Mouse (Mus musculus): Measurements from ENCODE around the gene Anapc11. TPM values are rescaled to one million over a fixed set of nuclear protein-coding genes. Genes with fewer than 3 reads are reported as not detected.
"Not testable (repeated sequence)": the region's sequence is repeated elsewhere in the genome, so short reads cannot be mapped to it uniquely, and the experiment has no call there.

Gene Anapc11
- 219 and 224 TPM in 2 replicates for polyA plus RNA-seq (2015; fragmentation: Nextera tagmentation; extraction: Ambion mirVana)

DNA sequence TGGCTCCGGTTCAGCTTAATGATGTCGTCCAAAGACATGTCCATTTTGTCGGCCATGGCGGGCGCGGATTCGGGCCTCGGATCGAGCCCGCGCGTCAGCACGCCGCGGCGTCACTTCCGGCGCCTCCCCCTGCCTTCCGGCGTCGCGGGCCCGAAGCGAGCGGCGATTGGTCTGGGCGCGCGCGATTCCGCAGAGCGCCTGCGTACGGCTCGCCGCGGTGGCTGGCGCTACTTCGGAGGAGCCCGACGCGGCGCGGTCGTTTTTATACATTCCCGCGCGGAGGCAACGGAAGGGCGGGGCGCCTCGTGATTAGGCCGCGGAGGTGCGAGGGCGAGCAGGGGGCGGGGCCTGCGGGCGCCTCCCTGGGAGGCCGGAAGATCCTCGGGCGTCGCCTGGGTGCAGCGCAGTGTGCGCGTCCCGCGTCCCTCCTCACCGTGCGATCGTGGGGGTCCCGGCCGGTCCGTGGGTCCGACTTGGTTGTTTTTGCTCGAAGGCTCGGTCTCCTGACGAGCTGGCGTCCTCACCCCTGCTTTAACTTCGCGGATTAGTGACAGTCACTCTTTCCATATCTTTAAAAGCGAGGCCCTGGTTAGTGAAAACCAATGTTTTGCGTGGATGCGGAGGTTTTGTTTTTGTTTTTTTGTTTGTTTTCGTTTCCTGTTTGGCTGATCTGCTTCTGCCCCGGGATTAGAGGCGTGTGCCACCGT is at the start of gene Anapc11, which contains the start of gene Alyref:
Anapc11 (plus strand) TSS at position 139 of the 707 bp plus-strand sequence.
Alyref (minus strand) TSS at position 83 of the 707 bp plus-strand sequence.
- Histone ChIP-seq H3K27me3 (no peaks in the 10 kb centered on the region), H3K9me3 (replicated peaks) (no peaks in the 10 kb centered on the region), H3K27ac (replicated peaks) (peak within 1 kb of the TSS; percentile 93), H3K9ac (peak within 1 kb of the TSS; percentile 99), H3K4me3 (replicated peaks) (peak within 1 kb of the TSS; percentile 95), H3K4me2 (replicated peaks) (peak within 1 kb of the TSS; percentile 79), H3K4me1 (peaks cover 31% of the 10 kb centered on the region), H3K36me3 (peaks cover 64% of the 10 kb centered on the region)
- ATAC-seq (ENCODE audit: insufficient number of reproducible peaks, low FRiP score, low TSS enrichment, low read depth) = peak; percentile 96
- WGBS = under 1% methylated on average over 88 of the region's 88 CpGs

DNA sequence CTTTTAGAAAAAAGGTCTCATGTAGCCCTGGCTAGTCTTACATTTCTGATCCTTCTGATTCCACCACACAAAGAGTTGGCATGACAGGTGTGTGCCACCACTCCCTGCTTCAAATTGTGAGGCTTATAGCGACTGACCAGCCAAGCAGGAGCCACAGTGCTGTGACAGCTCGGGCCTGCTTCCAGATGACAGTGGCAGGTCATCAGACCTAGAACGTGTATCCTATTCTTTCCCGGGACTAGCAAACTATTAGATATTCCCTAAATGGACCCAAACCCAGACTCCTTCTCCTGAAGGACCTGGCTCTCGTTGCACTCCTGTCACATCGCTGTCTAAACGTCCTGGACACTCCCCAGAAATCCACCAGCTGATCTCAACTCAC is 49.4 kb upstream of the Anapc11 start:
- Histone ChIP-seq H3K27me3 (no peaks in the 10 kb centered on the region), H3K9me3 (replicated peaks) (no peaks in the 10 kb centered on the region), H3K36me3 (peaks cover 17% of the 10 kb centered on the region), H3K4me3 (replicated peaks) (peak overlapping the region; percentile 92), H3K9ac (peak overlapping the region; percentile 99), H3K27ac (replicated peaks) (peak overlapping the region; percentile 93), H3K4me2 (replicated peaks) (peak overlapping the region; percentile 77), H3K4me1 (peaks cover 31% of the 10 kb centered on the region)
- no peak for ATAC-seq (ENCODE audit: insufficient number of reproducible peaks, low FRiP score, low TSS enrichment, low read depth)
- 17% methylated on average over 7 of the region's 7 CpGs for WGBS

GRCm38 (mm10) chr11:120549168-120549945 is 48.9 kb upstream of the Anapc11 start, which contains the start of gene Mcrip1:
TSS of gene Mcrip1 (minus strand) at chr11:120549727.
- peak; percentile 88 for ATAC-seq (ENCODE audit: insufficient number of reproducible peaks, low FRiP score, low TSS enrichment, low read depth)
- WGBS = under 1% methylated on average over 67 of the region's 87 CpGs
- H3K27me3 ChIP-seq = no peaks in the 10 kb centered on the region
- H3K27ac ChIP-seq (replicated peaks) = peak within 1 kb of the TSS; percentile 93
- peak within 1 kb of the TSS; percentile 92 for H3K4me3 ChIP-seq (replicated peaks)
- no peaks in the 10 kb centered on the region for H3K9me3 ChIP-seq (replicated peaks)
- H3K4me2 ChIP-seq (replicated peaks) = peak within 1 kb of the TSS; percentile 77
- peak within 1 kb of the TSS; percentile 99 for H3K9ac ChIP-seq
- peaks cover 31% of the 10 kb centered on the region for H3K4me1 ChIP-seq
- H3K36me3 ChIP-seq = peaks cover 12% of the 10 kb centered on the region

GRCm38 (mm10) chr11:120549986-120550809 is 48.0 kb upstream of the Anapc11 start:
- Histone ChIP-seq H3K9ac (peak overlapping the region; percentile 99), H3K27ac (replicated peaks) (peak overlapping the region; percentile 93), H3K4me1 (peaks cover 31% of the 10 kb centered on the region), H3K36me3 (0 out of 2 replicates have a peak, but pooled peaks cover 3% of the 10 kb centered on the region), H3K4me3 (replicated peaks) (peak overlapping the region; percentile 92), H3K4me2 (replicated peaks) (peak overlapping the region; percentile 77), H3K9me3 (replicated peaks) (no peaks in the 10 kb centered on the region), H3K27me3 (no peaks in the 10 kb centered on the region)
- no peak for ATAC-seq (ENCODE audit: insufficient number of reproducible peaks, low FRiP score, low TSS enrichment, low read depth)
- WGBS = 62% methylated on average over 11 of the region's 11 CpGs

GRCm38 (mm10) chr11:120550810-120551440 is 47.3 kb upstream of the Anapc11 start, which contains the start of gene Ppp1r27:
TSS of gene Ppp1r27 (minus strand) at chr11:120551132.
- H3K4me1 ChIP-seq = peaks cover 31% of the 10 kb centered on the region
- WGBS = 91% methylated on average over 28 of the region's 28 CpGs

DNA sequence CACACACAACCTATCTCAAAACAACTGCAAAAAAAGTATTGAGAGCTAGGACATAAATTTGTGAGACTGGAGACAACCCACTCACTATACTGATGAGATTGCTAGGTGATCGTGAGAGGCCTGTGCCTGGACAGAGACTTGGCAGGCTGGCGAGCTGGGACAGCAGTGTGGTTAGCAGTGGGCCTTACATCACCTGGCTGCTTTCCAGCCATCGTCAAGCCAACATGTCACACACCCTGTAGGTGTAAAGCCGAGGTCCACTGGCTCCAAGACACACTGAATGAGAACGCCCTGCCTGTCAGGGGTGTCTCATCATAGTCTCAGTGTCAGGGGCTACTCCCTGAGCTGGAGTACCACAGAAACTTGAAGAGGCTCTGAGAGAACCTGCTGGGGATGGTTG is 45.5 kb upstream of the Anapc11 start:
- Histone ChIP-seq H3K4me1 (peaks cover 21% of the 10 kb centered on the region), H3K4me2 (replicated peaks) (no peak overlapping the region), H3K9ac (no peak overlapping the region), H3K9me3 (replicated peaks) (0 out of 2 replicates have a peak, but pooled peaks cover 2% of the 10 kb centered on the region), H3K36me3 (0 out of 2 replicates have a peak, but pooled peaks cover under 1% of the 10 kb centered on the region), H3K27ac (replicated peaks) (no peak overlapping the region), H3K27me3 (no peaks in the 10 kb centered on the region), H3K4me3 (replicated peaks) (no peak overlapping the region)
- ATAC-seq (ENCODE audit: insufficient number of reproducible peaks, low FRiP score, low TSS enrichment, low read depth) = no peak
- WGBS = 75% methylated on average over 5 of the region's 5 CpGs

More at GRCm38 (mm10) chr11:120550810-120551440, 47.3 kb upstream of the Anapc11 start, which contains the start of gene Ppp1r27:
- H3K27me3 ChIP-seq = no peaks in the 10 kb centered on the region
- H3K36me3 ChIP-seq = 0 out of 2 replicates have a peak, but pooled peaks cover 3% of the 10 kb centered on the region
- no peaks in the 10 kb centered on the region for H3K9me3 ChIP-seq (replicated peaks)
- peak within 1 kb of the TSS; percentile 77 for H3K4me2 ChIP-seq (replicated peaks)
- no peak for ATAC-seq (ENCODE audit: insufficient number of reproducible peaks, low FRiP score, low TSS enrichment, low read depth)
- H3K9ac ChIP-seq = peak within 1 kb of the TSS; percentile 99
- peak within 1 kb of the TSS; percentile 93 for H3K27ac ChIP-seq (replicated peaks)
- peak within 1 kb of the TSS; percentile 92 for H3K4me3 ChIP-seq (replicated peaks)

- Histone ChIP-seq H3K36me3 (peaks cover 15% of the 10 kb centered on the region), H3K4me3 (replicated peaks) (no peak overlapping the region), H3K9me3 (replicated peaks) (0 out of 2 replicates have a peak, but pooled peaks cover 4% of the 10 kb centered on the region), H3K4me1 (peaks cover 8% of the 10 kb centered on the region), H3K27ac (replicated peaks) (0 out of 2 replicates have a peak overlapping the region, but pooled peaks have one; percentile 11), H3K27me3 (no peaks in the 10 kb centered on the region), H3K4me2 (replicated peaks) (no peak overlapping the region), H3K9ac (no peak overlapping the region)
- ATAC-seq (ENCODE audit: insufficient number of reproducible peaks, low FRiP score, low TSS enrichment, low read depth) = no peak
- WGBS = 66% methylated on average over 7 of the region's 7 CpGs
Measured at GRCm38 (mm10) chr11:120554834-120555233, 43.4 kb upstream of the Anapc11 start.

DNA sequence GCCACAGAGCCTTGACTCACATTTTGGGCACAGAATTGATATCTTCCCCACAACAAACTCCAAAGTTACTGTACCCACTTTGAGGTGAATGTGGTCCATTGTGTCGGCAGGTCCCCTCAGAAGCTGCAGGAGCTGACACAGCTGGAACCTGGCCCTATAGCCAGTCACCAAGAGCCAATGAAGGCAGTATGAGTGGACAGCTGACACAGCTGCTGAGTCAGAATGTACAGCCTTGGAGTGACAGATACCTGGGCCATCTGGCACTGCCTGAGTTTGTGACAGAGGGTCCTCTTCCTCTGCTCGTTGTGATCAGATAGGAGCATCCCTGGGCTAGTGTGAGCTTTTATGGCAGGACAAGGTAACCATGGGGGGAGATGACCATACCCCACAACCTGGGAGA is 43.0 kb upstream of the Anapc11 start:
- Histone ChIP-seq H3K4me1 (peaks cover 4% of the 10 kb centered on the region), H3K27ac (replicated peaks) (0 out of 2 replicates have a peak overlapping the region, but pooled peaks have one; percentile 11), H3K9ac (no peak overlapping the region), H3K9me3 (replicated peaks) (0 out of 2 replicates have a peak, but pooled peaks cover 4% of the 10 kb centered on the region), H3K36me3 (peaks cover 20% of the 10 kb centered on the region), H3K4me3 (replicated peaks) (no peak overlapping the region), H3K4me2 (replicated peaks) (no peak overlapping the region), H3K27me3 (no peaks in the 10 kb centered on the region)
- ATAC-seq (ENCODE audit: insufficient number of reproducible peaks, low FRiP score, low TSS enrichment, low read depth) = no peak
- 62% methylated on average over 2 of the region's 2 CpGs for WGBS

- H3K4me2 ChIP-seq (replicated peaks); H3K4me1 ChIP-seq; ATAC-seq (ENCODE audit: insufficient number of reproducible peaks, low FRiP score, low TSS enrichment, low read depth); H3K27ac ChIP-seq (replicated peaks); H3K4me3 ChIP-seq (replicated peaks); H3K9ac ChIP-seq; H3K9me3 ChIP-seq (replicated peaks); H3K27me3 ChIP-seq: not testable (repeated sequence)
- WGBS = 88% methylated on average over 6 of the region's 6 CpGs
- H3K36me3 ChIP-seq = peaks cover 56% of the 10 kb centered on the region
Measured at GRCm38 (mm10) chr11:120558843-120559242, 39.4 kb upstream of the Anapc11 start.
